Mouse (Mus musculus): ENCODE measurements around the gene Gm16253.

Gene Gm16253

DNA sequence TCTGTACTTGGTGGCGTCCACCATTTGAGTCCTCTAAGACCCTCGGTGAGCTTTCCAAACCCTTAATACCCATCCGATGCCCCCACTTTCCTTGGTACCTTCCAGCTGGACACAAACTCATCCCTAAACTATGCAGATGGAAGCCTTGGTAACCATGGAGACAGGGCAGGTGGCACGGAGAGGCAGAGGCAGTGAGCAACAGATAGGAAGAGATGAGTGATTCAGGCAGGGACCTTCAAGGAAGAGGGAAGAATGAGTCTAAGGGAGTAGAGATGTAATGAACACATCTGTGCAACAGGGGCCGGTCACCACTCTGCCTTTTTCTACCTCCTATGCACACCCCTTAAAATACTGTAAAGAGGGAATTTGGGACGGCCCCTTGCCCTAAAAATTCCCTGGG, 18.9 kb downstream of the Gm16253 start:
- in situ Hi-C loops (cut with MboI, MseI), result no loop called here

GRCm38 (mm10) chr3:96596228-96596707, 19.5 kb downstream of the Gm16253 start, which contains the start of gene Ankrd34a:
Ankrd34a (plus strand) TSS chr3:96596636.
- in situ Hi-C loops (cut with MboI, MseI), result no loop called here

- in situ Hi-C loops (cut with MboI, MseI), result no loop called here
Measured at GRCm38 (mm10) chr3:96596855-96597254, 20.1 kb downstream of the Gm16253 start.

- in situ Hi-C loops (cut with MboI, MseI), result no loop called here
Measured at GRCm38 (mm10) chr3:96597435-96597891, 20.7 kb downstream of the Gm16253 start.

DNA sequence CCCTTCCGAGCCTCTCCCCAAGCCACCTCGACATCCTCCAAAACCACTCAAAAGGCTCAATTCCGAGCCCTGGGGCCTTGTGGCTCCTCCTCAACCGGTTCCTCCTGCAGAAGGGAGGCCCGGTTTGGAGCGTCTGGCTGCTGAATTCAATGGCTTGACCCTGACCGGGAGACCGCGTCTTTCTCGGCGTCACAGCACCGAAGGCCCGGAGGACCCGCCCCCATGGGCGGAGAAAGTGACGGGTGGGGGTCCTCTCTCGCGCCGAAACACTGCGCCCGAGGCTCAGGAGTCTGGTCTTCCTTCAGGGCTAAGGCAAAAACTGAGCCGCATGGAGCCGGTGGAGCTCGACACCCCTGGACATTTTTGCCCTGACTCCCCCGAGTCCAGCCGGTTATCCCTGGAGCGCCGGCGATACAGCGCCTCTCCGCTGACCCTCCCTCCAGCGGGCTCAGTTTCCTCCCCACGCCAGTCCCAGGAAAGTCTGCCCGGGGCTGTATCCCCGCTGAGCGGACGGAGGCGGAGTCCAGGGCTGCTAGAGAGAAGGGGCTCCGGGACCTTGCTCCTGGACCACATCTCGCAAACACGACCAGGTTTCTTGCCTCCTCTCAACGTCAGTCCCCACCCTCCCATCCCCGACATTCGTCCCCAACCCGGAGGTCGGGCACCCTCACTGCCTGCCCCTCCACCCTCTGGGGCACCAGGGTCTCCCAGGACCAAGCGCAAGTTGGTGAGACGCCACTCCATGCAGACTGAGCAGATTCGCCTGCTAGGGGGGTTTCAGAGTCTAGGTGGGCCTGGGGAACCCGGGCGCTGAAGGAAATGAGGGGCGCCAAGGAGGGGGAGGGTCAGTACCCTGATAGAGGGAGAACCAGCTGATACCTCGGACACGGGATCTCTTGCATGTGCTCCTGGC, 21.6 kb downstream of the Gm16253 start:
- in situ Hi-C loops (cut with MboI, MseI), result no loop called here

- in situ Hi-C loops (cut with MboI, MseI), result no loop called here
Measured at GRCm38 (mm10) chr3:96599069-96599393, 22.2 kb downstream of the Gm16253 start.

GRCm38 (mm10) chr3:96599411-96599810, 22.6 kb downstream of the Gm16253 start:
- in situ Hi-C loops (cut with MboI, MseI), result no loop called here

DNA sequence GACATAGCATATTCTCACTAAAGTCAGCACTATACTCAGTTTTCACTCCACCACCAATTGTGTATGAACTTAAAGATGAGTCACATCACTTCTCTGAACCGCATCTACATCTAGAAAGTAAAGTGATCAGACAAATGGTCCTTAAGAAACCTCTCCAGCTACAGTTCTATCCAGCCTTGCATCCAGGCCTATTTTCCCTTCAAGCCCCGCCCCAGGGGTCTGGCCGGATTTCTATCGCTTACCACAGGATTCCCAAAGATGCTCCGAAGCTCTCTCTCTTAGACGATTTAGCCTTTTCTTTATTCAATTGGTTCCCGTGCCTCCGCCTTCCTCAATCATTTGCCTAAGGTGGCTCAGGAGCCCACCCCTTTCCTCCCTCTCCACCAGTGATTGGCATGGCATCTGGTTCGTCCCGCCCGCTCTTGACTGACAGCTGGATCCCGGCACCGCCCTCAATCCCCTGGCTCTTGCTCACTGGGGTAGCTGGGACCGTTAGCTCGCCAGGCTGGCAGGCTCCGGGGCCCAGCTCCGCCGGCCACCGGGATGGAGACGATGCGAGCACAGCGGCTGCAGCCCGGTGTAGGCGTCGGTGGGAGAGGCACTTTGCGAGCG, 24.0 kb downstream of the Gm16253 start, which contains the start of gene Lix1l:
Lix1l (plus strand) TSS at position 511 of the 612 bp plus-strand sequence.
- in situ Hi-C loops (cut with MboI, MseI), result loop anchor here in 1 of 2 experiments (10.0 kb wide), 1 partner anchor 716 kb away; the partner anchor contains the start of gene Ciart

DNA sequence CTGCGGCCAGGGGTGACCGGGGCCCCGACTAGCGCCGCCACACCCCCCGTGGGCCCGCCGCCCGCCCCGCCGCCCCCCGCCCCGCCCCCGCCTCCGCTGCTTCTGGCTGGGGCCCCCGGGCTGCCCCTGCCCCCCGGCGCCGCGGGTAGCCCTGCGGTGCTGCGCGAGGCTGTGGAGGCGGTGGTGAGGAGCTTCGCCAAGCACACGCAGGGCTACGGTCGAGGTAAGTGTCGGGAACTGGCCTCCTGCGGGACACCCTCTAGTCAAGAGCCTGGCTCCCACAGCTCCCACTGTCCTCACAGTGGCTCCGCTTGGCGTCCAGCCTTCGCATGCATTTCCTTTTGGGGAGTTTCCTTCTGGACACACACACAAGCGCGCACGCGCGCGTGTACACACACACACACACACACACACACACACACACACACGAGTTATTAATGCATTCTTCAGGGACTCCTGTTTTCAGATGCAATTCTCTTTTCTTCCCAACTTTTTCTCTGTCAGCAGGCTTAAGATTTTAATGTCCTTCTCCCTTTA, 24.5 kb downstream of the Gm16253 start:
- in situ Hi-C loops (cut with MboI, MseI), result loop anchor here in 1 of 2 experiments (10.0 kb wide), 1 partner anchor 717 kb away; the partner anchor contains the start of gene Ciart

DNA sequence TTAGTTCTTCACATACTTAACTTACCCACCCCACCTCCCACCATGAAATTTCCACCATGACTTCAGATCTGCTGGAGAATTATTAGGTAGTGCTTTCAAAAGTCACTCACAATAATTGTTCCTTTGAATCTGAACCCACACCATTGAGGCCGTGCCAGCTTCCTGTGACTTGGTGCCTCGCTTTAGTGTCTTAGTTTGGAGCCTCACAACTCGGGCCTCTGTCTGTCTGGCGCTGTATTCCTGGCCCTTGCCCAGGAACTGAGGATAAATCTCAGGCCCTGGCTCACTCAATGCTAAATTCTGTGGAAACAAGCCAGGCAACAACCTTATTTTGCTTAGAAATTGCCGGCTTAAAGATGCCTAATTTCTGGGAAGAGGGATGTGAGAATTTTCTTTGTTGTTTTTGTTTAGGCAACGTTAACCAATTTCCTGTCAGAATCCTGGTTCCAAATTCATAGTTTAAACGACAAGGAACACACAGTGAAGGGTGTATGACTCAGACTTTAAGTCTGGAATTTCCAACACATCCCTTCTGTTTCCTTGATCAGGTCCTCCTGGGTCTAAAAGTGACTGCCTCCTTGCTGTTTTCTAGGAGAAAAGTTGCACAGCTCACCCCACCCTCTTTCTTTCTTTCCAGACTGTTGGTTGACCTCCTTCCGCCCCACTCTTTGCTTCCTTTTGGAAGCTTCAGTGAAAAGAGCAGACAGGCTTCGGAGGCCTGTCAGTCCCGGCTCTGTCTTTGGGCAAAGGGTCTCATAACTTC, 25.3 kb downstream of the Gm16253 start:
- in situ Hi-C loops (cut with MboI, MseI), result loop anchor here in 1 of 2 experiments (10.0 kb wide), 1 partner anchor 717 kb away; the partner anchor contains the start of gene Ciart

- in situ Hi-C loops (cut with MboI, MseI), result loop anchor here in 1 of 2 experiments (10.0 kb wide), 1 partner anchor 718 kb away; the partner anchor contains the start of gene Ciart
Measured at GRCm38 (mm10) chr3:96602704-96603084, 25.9 kb downstream of the Gm16253 start.

GRCm38 (mm10) chr3:96603311-96603710, 26.5 kb downstream of the Gm16253 start:
- in situ Hi-C loops (cut with MboI, MseI), result loop anchor here in 1 of 2 experiments (10.0 kb wide), 1 partner anchor 719 kb away; the partner anchor contains the start of gene Ciart

DNA sequence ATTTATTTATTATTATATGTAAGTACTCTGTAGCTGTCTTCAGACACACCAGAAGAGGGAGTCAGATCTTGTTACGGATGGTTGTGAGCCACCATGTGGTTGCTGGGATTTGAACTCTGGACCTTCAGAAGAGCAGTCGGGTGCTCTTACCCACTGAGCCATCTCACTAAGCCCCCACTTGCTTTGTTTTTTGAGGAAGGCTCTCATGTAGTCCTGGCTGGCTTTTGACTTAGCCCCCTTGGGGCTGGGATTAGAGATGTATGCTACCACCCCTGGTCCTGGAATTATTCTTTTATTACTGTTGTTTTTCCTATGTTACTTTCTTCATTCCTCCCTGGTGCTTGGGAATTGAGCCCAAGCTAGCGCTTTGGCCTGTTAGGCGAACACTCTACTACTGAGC, 29.2 kb downstream of the Gm16253 start:
- in situ Hi-C loops (cut with MboI, MseI), result loop anchor here in 1 of 2 experiments (10.0 kb wide), 1 partner anchor 721 kb away; the partner anchor contains the start of gene Ciart

DNA sequence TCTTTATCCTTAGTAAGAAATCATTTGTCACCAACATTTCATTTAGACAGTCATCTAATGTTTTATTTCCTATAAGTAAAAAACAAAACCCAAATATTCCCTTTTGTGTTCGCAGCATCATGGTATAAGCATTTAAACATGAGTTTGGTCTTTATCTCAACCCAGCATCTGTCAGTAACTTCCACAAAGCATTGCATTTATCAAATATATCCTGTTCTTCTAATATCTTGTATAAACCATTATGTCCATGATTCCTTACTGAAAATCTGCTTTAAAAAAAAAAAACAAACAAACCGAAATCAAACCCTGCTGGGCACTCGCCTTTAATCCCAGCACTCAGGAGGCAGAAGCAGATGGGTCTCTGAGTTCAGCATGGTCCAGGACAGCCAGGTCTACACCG, 29.8 kb downstream of the Gm16253 start:
- in situ Hi-C loops (cut with MboI, MseI), result loop anchor here in 1 of 2 experiments (10.0 kb wide), 1 partner anchor 722 kb away; the partner anchor contains the start of gene Ciart

GRCm38 (mm10) chr3:96617941-96618340, 41.2 kb downstream of the Gm16253 start:
- in situ Hi-C loops (cut with MboI, MseI), result no loop called here

DNA sequence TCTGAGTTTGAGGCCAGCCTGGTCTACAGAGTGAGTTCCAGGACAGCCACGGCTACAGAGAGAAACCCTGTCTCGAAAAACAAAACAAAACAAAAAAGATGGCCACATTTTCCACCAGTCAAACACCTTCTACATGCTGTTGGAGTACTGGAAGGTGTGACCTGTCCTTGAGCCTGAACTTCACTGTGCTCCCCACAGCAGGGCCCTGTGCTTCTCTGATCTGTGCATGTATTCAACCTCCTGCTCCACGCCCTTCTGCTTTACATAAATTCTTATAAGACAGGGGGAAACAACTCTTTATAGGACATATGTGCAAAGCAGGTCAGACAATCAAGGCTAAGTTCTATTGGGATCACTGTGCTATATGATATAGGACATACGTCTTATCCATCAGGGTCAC, 46.4 kb downstream of the Gm16253 start:
- in situ Hi-C loops (cut with MboI, MseI), result loop anchor here in 1 of 2 experiments (5.0 kb wide), 1 partner anchor 36 kb away; no protein-coding TSS in a partner anchor

GRCm38 (mm10) chr3:96629729-96630600, 53.2 kb downstream of the Gm16253 start, which contains the start of gene Rbm8a:
Rbm8a (plus strand) TSS chr3:96629933.
- in situ Hi-C loops (cut with MboI, MseI), result loop anchor here in 1 of 2 experiments (10.0 kb wide), 1 partner anchor 1195 kb away; the partner anchor contains the start of gene Arnt

Measured in T-helper 17 cell (primary cell).